Mouse (Mus musculus) liver (tissue): ENCODE measurements around the gene Def8.
"Not testable (repeated sequence)": the region's sequence is repeated elsewhere in the genome, so short reads cannot be mapped to it uniquely, and the experiment has no call there.

ENCODE experiments used
- DNase-seq: peaks from one replicate; pipeline ENCODE4 v3.0.0-alpha.2; 2020; ENCODE audit warnings: mixed read lengths

Gene Def8

DNA sequence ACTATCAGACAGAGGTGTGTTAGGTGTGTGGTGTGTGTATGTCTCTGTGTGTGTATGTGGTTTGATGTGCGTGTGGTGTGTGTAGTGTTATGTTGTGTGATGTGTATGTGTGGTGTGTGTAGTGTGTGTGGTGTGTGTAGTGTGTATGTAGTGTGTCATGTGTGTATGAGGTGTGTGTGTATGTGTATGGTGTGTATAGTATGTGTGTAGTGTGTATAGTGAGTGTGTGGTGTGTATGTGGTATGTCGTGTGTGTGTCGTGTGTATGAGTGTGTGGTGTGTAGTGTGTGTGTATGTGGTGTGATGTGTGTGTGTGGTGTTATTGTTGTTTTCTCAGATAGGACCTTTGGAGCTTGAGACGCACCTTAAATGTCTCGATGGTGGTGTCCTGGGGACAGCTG, 19.0 kb downstream of the Def8 start:
- DNase-seq: no peak

DNA sequence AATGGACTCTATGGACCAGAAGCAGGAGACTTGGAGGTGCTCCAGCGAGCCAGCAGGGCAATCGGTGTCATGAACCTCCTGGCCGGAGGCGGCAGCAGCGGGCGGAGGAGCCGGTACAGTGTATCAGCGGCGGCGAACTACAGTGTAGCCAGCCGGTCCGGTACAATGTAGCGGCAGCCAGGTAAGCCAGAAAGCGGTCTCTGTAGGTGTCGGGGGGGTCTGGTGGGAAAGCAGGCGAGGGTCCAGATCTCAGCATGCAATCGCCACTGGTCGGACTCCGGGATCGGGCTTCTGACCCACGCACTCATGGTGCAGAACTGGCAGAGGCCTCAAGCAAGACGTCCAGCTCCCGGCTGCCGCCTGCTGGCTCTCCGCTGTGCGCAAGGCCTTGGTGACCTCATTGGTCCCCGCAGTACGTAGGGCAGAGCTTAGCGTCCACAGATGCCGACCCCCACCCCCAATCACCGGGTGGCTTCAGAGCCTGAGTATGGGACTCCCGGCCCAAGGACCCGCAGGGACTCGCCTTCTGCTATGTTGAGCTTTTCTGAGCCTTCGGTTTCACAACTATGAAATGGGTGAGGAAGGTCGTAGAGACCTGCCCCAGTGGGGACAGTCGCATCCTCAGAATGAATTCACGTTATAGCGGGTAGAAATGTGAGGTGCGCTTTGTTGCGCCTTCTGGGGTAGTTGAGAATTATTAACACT, 19.7 kb downstream of the Def8 start:
- DNase-seq: peak; percentile 88

GRCm38 (mm10) chr8:123443576-123443921, 20.2 kb downstream of the Def8 start:
- DNase-seq: no peak

GRCm38 (mm10) chr8:123444131-123444530, 20.8 kb downstream of the Def8 start:
- no peak for DNase-seq

GRCm38 (mm10) chr8:123445981-123446380, 22.7 kb downstream of the Def8 start:
- no peak for DNase-seq

GRCm38 (mm10) chr8:123446799-123447198, 23.5 kb downstream of the Def8 start:
- no peak for DNase-seq

DNA sequence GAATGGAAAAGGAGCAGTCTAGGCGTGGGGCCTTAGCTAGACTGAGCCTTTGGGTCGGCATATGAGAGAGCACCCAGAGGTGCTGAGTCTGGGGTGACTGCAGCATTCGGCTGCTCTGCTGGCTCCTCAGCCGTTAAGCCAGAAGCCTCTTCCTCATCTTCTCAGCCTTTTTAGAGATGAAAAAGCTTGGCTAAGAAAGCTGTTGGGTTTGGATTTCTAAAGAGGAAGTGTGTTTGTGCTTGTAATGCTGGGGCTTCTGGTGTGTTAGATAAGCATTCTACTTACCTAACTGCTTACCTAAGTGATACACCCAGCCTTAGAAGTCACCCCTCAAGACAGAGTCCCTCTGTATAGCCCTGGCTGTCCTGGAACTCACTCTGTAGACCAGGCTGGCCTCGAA, 27.5 kb downstream of the Def8 start:
- DNase-seq: no peak

DNA sequence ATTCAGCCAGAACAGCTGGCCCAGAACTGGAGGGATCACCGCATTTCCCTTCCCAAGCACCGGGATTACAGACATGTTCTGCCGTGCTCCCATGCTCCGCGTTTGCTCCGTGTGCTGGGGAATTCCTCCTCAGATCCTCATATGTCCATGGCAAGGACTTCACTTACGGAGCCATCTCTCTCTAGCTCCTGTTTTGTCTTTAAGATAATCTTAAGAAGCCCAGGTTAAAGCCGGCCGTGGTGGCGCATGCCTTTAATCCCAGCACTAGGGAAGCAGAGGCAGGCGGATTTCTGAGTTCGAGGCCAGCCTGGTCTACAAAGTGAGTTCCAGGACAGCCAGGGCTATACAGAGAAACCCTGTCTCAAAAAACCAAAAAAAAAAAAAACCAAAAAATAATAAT, 28.4 kb downstream of the Def8 start:
- not testable (repeated sequence) for DNase-seq

- DNase-seq: no peak
Observed at GRCm38 (mm10) chr8:123452149-123452548, 28.8 kb downstream of the Def8 start.

DNA sequence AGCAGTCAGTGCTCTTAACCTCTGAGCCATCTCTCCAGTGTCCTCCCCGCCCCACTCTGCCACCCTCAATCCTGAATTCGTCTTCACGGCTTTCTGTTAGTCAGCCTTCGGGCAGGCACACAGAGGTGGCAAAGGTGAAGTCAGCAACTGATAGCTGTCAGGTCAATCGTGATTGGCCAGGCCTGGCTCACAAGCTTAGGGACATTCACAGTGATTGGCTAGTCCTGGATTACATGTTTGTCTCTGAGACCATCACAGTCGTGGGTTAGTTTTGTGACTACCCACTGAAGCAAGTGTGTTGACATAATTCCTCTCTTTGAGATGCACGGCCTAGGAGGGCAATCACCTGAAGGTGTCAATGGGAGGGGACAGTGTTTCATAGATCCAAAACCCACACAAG, 30.0 kb downstream of the Def8 start:
- no peak for DNase-seq

- no peak for DNase-seq
Observed at GRCm38 (mm10) chr8:123453951-123454350, 30.6 kb downstream of the Def8 start.

- DNase-seq: no peak
Observed at GRCm38 (mm10) chr8:123454559-123454958, 31.2 kb downstream of the Def8 start.

DNA sequence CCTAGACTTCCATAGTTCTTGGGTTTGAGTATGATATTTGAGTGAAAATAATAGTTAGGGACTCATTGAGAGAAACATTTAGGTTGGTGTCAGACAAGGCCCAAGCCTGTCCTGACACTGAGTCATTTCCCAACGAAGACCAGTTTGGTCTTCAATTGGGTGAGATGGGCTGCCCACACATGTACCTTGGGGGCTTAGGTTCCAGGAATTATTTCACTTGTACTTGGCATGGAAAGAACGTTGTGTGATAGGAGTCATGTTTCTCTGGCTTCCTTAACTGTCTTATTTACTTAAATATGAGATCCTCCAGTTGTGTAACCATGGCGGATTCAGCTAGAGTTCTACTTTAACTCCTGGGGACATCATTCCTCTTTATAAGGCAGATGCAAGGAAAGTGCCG, 40.3 kb downstream of the Def8 start:
- no peak for DNase-seq

GRCm38 (mm10) chr8:123467476-123467875, 44.1 kb downstream of the Def8 start:
- DNase-seq: no peak

DNA sequence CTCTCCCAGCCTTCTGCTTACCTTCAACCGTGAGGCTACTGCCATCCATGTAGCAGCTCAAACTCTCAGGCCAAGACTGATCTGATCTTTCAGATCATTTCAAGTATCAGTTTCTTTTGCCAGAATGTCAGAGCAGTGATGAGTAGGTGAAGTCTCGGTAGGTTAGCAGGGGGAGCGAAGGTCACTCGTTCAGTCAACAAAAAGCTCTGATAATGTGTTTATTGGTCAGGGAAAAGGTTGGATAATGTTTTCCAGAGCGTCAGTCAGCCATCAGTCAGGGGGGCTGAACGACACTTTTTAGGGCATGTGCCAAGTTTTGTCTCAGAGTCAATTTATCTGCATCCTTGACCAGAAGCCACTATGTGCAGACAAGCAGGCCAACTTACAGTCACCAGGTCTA, 49.7 kb downstream of the Def8 start:
- DNase-seq: not testable (repeated sequence)

DNA sequence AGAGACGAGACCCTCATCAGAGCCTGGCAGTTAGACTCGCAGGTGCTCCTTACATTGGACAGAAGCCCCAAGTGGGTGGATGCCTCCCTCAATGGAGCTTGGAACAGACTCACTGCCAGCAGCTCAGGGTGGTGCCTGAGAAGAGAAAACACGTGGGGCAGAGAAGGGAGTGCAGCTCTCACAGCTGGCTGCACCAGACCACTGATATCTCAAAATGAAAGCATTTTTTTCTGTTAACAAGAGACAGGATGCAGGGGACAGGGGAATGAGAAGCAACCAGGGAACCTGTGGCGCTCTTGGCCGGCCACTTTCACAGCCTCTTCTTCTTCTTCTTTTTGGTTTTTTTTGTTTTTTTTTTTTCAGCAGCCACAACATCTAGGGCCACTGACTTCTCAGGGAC, 51.2 kb downstream of the Def8 start:
- DNase-seq: not testable (repeated sequence)

- DNase-seq: peak; percentile 30
Observed at GRCm38 (mm10) chr8:123476911-123477736, 53.8 kb downstream of the Def8 start.

- DNase-seq: peak; percentile 94
Observed at GRCm38 (mm10) chr8:123477737-123478258, 54.5 kb downstream of the Def8 start, which contains the start of gene Afg3l1. Afg3l1 (plus strand) TSS chr8:123477903.

DNA sequence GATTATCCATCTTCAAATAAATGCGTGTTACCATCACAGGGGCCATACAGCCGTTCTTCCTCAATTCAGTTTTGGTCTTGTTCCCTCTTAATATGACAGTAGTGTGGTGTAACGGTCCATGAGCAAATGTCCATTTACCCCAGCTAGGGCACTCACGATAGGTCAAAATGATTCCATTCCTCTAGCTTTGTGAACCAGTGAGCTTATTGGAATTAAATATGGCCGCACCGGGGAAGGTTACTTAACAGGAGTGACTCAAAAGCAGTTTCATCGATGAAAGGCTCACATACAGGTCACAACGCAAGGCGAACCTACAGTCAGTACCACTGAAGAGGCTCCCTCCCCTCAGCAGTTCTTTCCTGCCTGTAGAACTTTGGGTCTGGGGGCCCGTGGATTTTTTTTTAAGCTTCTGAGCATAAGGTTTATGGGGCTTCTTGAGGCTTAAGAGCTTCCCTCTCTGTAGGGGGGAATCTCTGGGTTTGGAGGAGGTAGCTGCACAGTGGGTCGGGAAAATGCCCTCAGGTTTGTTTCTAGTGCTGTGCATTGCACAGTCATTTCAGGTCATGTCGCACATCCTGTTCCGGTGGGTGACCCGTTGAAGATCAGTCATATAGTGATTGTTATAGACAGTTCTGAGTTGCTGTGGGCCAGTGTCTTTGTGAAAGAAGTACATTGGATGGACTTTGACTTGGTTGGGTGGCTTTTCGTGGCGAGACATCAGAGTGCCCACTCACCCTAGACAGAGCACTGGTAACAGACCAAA, 55.3 kb downstream of the Def8 start:
- DNase-seq: no peak

DNA sequence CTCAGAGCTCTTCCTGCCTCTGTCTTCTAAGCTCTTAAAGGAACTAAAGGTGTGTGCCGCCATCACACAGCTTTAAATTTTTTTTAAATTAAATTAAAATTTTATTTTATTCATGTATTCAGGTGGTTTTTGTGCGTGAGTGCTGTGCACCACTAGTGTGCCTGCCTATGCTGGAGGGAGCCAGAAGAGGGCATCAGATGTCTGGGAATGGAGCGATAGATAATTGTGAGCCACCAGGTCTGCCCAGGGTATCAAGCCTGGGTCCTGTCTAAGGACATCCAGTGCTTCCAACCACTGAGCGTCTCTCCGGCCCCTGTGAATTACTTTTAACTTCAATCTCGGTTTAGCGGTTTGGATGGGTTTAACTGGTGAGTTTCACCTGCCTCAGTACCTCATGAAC, 59.3 kb downstream of the Def8 start:
- DNase-seq: no peak

DNA sequence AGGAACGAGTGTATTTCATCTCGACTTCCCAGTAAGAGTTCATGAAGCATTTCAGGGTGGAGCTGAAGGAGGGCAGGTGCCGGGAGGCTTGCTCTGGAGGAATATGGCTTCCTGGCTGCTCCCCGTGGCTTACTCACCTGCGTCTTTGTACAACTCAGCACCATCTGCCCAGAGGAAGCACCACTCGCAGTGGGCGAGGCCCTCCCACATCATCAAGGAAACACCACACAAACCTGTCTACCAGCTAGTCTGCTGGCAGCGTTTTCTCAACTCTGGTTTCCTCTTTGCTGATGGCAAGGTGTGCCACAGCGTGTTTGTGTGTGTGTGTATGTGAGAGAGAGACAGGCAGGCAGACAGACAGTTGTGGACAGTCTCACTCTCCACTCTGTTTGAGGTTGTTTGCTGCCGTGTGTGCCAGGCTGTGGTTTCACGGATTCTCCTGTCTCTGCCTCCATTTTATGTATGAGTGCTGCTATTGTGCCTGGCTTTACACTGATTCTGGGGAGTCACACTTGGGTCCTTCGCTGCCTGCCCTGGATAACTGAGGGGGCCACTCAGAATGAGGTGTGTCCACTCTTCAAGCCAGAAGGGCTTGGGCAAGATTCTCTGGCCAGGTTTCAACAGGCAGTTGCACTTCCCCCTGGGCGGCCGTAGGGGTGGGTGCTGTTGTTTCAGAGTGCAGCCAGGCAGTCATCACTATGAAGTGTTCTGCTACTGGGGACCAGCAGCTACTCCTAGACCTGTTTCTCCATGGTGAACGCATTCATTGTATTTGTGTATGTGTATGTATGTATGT, 68.2 kb downstream of the Def8 start:
- no peak for DNase-seq

- DNase-seq: no peak
Observed at GRCm38 (mm10) chr8:123492898-123493297, 69.6 kb downstream of the Def8 start.
